ENCODE assay signal across 8 mouse cellular contexts in genomic region chr12:5136300-5136699, GRCm38 (mm10).
DNase-seq lines count a peak whose midpoint lies in the region; ATAC-seq and TF ChIP-seq lines count a peak whose summit lies in the region.

No protein-coding gene starts in this region.

- H3K36me3 ChIP-seq in kidney, adult 2 months (ENCODE audit: control insufficient read depth, insufficient read depth, low read length) = no peaks in the 10 kb centered on the region
- H3K36me3 ChIP-seq in kidney, embryonic 16.5 days (ENCODE audit: insufficient read depth, low read length) = no peaks in the 10 kb centered on the region
- H3K36me3 ChIP-seq in midbrain, embryonic 13.5 days = peaks cover 23% of the 10 kb centered on the region

- H3K4me2 ChIP-seq in kidney, embryonic 16.5 days (replicated peaks; ENCODE audit: low read depth, low read length) = no peak overlapping the region
- H3K4me2 ChIP-seq in midbrain, embryonic 13.5 days (replicated peaks) = no peak overlapping the region

- no peak for TF ChIP-seq POLR2A in kidney, adult 2 months (IDR thresholded peaks at IDR 0.05; ENCODE audit: low read depth, low read length)

- H3K27ac ChIP-seq in kidney, adult 2 months (ENCODE audit: insufficient read depth, low read depth, low read length) = no peak overlapping the region
- H3K27ac ChIP-seq in kidney, embryonic 16.5 days (ENCODE audit: low read length) = no peak overlapping the region
- no peak overlapping the region for H3K27ac ChIP-seq in midbrain, embryonic 13.5 days

- no peaks in the 10 kb centered on the region for H3K9me3 ChIP-seq in kidney, embryonic 16.5 days (ENCODE audit: low read length)
- no peaks in the 10 kb centered on the region for H3K9me3 ChIP-seq in midbrain, embryonic 13.5 days

- H3K27me3 ChIP-seq in kidney, adult 2 months (replicated peaks; ENCODE audit: control insufficient read depth, insufficient read depth, low read length) = no peaks in the 10 kb centered on the region
- no peaks in the 10 kb centered on the region for H3K27me3 ChIP-seq in kidney, embryonic 16.5 days (ENCODE audit: insufficient read depth, low read length)
- H3K27me3 ChIP-seq in midbrain, embryonic 13.5 days = no peaks in the 10 kb centered on the region

- peak; percentile 83 for TF ChIP-seq CTCF in kidney, adult 2 months (conservative IDR thresholded peaks at IDR 0.05; ENCODE audit: insufficient read depth, insufficient read length, low read depth, low read length)

- H3K9ac ChIP-seq in kidney, embryonic 16.5 days (replicated peaks; ENCODE audit: low read length) = no peak overlapping the region
- H3K9ac ChIP-seq in midbrain, embryonic 13.5 days (replicated peaks) = no peak overlapping the region

- H3K4me1 ChIP-seq in kidney, adult 2 months (ENCODE audit: control insufficient read depth, insufficient read depth, low read length) = no peaks in the 10 kb centered on the region
- H3K4me1 ChIP-seq in kidney, embryonic 16.5 days (ENCODE audit: insufficient read depth, low read length) = no peaks in the 10 kb centered on the region
- peaks cover 2% of the 10 kb centered on the region; the same call in 1 of the 2 replicates for H3K4me1 ChIP-seq in midbrain, embryonic 13.5 days (replicated peaks)

- ATAC-seq in kidney, embryonic 16.5 days (ENCODE audit: low FRiP score, low TSS enrichment) = no peak
- peak; percentile 79 for ATAC-seq in midbrain, embryonic 13.5 days

- intact Hi-C loops in heart, postnatal 36 days (cut with DNase I) = loop anchor here (1.0 kb wide), 1 partner anchor 107 kb away; no protein-coding TSS in a partner anchor

- peak; percentile 43 for DNase-seq in kidney, adult 2 months
- peak; percentile 50 for DNase-seq in adrenal gland, adult 2 months
- peak; percentile 90 for DNase-seq in embryo, embryonic 10 days (ENCODE audit: low spot score)
- DNase-seq in heart, postnatal 36 days = peak; percentile 37 to 47
- peak; percentile 41 to 57 for DNase-seq in layer of hippocampus, postnatal 36 days
- peak; percentile 65 for DNase-seq in telencephalon, adult 2 months (ENCODE audit: low read depth, low spot score)

- no peak overlapping the region for H3K4me3 ChIP-seq in kidney, adult 2 months (ENCODE audit: insufficient read depth, low read depth, low read length)
- no peak overlapping the region for H3K4me3 ChIP-seq in kidney, embryonic 16.5 days (ENCODE audit: low read length)
- H3K4me3 ChIP-seq in midbrain, embryonic 13.5 days (replicated peaks) = no peak overlapping the region

- WGBS in kidney, adult 2 months = 39% methylated on average over 4 of the region's 4 CpGs
- WGBS in kidney, embryonic 16.5 days = 30% methylated on average over 4 of the region's 4 CpGs
- 25% methylated on average over 4 of the region's 4 CpGs for WGBS in midbrain, embryonic 13.5 days
